Mouse (Mus musculus) heart, postnatal 36 days (tissue): Measurements from ENCODE around the gene Cacna2d1. TPM values are rescaled to one million over a fixed set of nuclear protein-coding genes. Genes with fewer than 3 reads are reported as not detected.

Source experiments
- DNase-seq, 2 experiments: peaks; one replicate each; pipeline ENCODE4 v3.0.0; 2021 to 2022
- intact Hi-C: fragments of 180-260 bp; cut with DNase I; formaldehyde crosslinking; loops from one replicate; pipeline ENCODE4 v1.15.1; 2025
- total RNA-seq, 2 experiments: library from RNA; stranded (reverse); gene quantifications; 2 replicates each; pipeline ENCODE4 v1.2.3; 2021

Gene Cacna2d1
- total RNA-seq, 2 experiments from 2014 or later, result 95.3 to 107 TPM

DNA sequence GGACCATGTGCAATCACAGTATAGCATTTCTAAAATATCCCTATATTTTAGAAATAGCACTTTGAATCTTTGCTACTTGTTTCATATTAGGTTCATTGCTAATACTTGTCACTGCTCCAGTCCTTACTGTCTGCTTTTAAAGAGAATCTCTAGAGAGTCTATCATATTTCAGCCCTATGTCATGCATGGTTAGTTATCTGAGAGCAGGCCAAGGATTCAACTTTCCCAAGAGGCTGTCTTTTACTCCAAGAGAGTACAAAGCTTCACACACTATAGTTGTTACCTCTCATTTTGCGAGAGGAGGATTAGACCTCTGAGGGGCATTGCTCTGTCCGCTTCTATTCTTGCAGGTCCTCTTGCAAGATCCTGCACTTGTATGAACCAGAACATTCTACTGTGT, 44.7 kb downstream of the Cacna2d1 start:
- no peak for DNase-seq
- intact Hi-C loops, result no loop called here

DNA sequence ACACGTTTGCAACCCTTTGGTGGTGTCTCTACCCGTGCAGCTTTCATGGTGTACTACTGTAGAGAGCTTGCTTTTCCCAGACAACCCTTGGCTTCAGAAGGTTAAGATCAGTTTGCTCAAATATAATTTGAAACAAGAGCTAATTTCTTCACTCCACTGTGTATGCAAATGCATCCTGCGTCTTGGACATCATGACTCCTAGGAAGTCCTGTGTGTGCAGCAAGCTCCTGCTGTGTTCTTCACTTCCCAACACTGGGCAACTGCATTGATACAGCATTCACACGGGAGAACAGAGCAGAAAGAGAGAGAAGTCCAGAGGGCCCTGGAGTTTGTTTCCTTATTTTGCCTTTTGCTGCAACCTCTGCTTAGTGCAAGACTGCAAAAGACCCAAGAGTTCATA, 48.1 kb downstream of the Cacna2d1 start:
- intact Hi-C loops, result no loop called here
- no peak for DNase-seq

DNA sequence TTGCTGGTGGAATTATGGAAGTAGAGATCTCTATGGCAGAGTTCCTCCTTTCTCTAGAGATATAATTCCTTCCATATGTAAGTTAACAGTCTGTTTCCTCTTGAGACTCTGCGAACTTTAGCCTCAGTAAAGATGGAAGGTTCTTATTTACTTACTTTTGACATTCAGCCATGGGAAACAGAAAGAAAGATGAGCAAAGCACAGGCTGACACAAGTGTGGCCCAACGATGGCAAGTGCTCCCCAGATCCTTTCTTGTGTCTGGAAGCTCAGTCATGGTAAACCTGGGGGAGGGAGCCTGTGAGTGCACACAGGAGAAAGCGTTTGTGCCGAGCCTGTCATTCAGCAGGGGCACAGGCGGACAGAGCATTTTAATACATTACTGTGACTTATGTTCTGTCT, 48.9 kb downstream of the Cacna2d1 start:
- intact Hi-C loops, result no loop called here
- no peak for DNase-seq

DNA sequence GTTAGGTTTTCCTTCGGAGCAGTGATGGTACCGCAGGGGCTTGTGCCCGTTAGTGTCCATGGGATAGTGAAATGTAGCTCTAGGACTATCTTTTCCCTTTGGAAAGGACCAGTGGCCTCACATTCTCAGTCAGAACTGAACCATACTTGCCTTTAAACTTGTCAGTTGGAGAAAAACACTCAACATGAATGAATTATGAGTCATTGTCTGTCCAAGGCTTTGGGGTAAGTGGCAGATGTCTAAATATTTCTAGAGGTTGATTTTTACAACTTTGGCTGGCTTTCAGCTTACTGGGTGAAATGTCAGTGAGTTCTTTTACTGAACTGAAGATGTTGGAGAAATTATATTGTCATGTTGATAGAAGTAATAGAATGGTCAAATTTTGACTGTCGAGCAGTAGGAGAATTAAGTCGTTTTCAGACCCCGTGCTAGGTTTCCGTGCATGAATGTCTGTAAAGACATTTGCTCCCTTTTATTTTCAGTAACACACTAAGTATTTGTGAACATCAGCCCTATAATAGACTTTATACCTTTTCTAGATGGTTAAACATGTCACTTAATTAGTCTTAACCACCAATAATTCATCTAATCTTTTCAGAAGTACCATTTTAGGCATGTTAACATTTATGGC, 50.9 kb downstream of the Cacna2d1 start:
- intact Hi-C loops, result no loop called here
- no peak for DNase-seq

DNA sequence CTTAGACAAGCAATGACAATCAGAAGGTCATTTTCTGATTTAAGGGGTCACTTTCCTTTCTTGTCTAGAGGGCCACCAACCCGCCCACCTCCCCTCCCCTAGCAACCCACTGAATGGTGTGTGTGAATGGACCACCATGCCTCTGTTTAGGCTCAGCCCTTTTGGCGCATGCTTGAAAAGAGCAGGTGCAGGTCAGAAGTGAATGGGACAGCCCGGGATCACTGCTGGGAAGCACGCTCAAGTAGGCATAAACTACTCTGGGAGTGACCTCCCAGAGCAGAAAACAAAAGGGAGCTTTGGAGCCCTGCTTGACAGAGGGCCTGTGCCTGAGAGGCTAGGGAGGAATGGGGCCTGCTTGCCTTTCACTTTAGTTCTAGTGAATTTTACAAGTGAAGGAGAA, 51.4 kb downstream of the Cacna2d1 start:
- intact Hi-C loops, result no loop called here
- DNase-seq, result no peak

DNA sequence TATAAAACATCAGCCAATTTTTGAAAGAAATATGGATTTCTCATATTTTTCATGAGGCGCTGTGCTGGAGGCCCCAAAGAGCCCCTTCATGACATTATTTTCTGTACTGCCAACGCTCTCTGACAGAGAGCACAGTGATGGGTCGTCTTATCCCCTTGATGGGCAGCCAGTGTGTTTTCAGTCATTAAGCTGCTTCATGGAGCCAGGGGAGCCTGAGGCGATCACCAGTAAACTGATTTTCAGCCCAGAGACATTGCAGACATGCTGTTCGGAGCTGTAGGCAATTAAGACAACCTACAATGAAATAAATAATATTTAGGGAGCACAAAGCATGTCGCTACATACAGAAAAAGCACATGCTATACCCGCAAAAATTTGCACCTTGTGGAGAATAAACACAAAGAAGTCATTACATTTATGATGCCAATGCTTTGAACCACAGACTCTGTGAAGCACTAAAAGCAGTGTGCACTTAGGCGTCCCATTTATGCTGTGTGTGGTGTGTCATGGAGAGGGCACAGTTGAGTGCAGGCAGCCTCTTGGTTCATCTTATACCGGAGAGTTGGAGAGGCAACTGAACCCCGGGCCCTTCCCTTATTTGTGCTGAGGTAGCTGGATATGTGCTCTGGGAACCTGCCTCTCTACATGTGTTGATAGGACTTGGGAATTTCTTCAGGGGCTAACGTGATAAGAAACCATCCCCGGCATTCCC, 57.1 kb downstream of the Cacna2d1 start:
- DNase-seq, result no peak
- intact Hi-C loops, result no loop called here

DNA sequence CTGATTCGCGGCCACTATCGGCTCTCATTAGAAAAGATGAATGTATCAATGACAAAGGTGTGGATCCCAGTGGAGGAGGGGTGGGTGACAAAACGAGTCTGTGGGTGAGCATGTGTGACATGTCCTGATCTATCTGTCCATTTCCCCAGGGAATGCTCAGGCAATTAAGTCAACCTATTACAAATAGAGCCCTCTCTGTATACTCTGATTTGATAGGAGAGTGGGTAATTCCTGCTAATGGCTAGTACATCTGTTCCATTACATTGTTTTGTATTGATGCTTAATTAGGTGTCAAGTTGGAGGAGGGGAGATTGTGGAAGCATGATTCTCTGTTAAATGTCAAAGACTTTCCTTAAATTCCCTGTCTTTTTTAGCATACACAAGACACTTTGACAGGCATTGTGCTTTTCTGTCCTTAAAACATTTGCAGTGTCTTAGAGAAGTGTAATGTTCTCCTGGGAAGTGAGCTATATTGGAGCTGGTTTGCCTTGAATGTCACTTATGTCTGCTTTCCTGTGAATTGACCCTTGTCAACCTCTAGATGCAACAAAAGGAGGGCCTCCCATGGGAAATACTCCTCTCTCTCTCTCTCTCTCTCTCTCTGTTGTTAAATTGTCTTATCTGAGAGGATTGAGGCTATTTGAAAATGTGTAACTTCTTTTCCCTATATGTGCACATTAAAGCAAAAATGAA, 58.9 kb downstream of the Cacna2d1 start:
- no peak for DNase-seq
- intact Hi-C loops, result no loop called here

DNA sequence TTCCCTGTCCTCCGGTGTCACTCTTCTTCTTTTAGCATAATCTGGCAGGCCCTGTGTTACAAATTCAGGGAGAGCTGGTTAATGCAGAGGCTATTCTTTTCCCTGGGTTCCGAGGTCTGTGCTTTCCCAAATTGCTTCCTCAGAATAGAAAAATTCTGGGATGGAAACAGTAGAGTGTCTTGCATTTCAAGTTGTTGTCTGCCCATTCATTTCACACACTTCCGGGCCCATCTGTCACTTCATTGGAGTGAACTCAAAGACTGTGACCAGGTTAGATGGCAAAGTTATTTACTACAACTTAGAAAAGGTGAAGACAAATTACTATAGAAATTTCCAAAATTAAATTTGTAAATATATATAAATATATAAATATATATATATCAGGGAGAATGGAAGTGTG, 62.7 kb downstream of the Cacna2d1 start:
- intact Hi-C loops, result no loop called here
- DNase-seq, result no peak

DNA sequence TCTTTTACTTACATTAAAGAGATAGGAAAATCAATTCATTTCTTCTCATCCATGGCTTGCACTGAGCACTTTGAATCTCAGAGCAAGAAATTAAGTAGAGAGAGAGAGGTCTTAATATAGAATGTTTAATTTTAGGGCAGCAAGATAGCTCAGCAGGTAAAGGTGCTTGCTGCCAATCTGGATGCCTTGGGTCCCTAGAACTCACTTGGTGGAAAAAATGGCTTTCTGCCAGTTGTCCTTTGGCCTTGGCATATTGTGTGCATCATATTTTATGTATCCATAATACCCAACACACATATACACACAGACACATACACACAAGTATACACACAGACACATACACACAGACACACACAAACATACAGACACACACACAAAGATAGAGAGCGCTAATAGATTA, 63.3 kb downstream of the Cacna2d1 start:
- intact Hi-C loops, result no loop called here
- DNase-seq, result no peak

DNA sequence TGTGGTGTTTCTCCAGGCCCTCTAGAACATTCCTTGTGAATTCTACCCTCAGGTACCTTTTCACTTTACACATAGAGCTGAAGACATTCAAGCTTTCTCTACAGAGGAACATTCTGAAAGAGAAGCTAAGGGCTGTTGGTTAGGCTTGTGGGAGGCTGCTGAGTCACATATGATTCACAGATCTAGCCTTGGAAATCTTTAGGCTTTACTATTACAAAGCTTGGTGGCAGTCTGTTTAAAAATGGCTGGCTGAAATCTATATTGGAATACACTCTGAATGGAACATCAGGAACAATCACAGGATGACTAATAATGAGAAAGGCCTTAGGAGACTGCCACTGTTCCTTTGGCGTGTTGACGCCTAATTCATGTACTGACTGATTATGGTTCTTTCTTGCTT, 66.4 kb downstream of the Cacna2d1 start:
- intact Hi-C loops, result no loop called here
- DNase-seq, result no peak

DNA sequence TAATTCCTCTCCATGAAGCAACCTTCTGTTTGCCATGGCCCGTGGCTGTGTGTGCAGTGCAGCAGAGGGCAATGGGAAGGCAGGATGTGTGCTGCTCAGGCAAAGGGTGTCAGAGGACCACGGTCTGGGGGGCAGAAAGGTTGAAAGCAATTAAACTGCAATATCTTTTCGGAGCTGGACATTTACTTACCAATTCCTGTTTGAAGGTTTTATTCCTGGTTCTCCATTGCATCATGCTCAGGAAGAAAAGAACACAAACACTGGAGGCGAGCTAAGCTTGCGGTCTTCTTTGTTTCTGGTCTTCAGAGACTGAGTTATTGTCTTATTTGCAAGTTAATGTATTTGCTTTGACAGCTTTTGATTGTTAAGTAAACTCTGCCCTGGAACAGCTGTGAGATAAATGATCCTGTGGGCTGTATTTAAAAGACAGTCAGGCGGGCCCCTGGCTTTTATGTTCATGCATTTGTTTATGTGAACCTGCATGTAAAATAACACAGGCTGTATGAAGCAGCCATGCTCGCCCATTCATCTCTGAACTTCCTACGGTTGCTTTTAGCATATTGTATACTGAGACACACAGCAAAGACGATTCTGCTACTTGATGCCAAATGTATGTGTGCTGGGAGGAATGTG, 68.1 kb downstream of the Cacna2d1 start:
- intact Hi-C loops, result no loop called here
- DNase-seq, result no peak

DNA sequence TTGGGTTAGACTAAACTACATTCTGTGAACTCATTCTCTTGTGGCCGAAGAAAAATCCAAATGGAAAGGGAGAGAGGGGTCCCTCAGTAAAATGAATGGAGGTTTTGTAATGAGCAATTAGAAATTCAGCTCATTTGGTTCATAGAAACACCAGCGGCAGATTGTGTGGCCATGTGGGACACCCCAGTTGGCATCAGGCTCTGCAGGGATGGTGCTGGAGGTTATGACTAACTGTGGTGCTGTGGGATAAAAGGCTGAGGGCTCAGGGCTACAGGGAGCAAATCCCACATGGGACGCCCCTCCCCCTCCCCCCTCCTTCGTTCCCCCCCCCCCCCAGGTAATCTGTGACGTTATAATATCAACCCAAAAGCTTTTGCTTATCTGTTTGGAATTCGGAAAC, 69.8 kb downstream of the Cacna2d1 start:
- intact Hi-C loops, result no loop called here
- no peak for DNase-seq

DNA sequence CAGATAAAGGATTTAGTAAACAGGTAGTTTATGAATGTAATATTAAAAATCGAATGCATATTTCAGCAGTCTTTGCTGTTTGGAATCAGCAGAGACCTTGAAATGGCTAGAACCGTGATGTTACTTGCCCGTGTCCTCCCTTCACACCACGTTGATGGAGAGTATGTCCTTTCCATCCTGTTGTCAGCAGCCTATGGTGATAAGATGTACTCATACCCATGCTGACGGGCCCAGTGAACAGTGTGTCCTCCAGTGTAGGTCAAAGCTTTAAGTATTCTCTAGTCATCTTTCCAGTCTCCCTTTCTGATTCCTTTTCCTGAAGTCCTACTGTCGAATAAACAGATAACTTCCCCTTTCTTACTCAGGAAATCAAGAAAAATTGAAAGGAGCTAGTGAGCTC, 72.5 kb downstream of the Cacna2d1 start:
- intact Hi-C loops, result loop anchor here (5.0 kb wide), 1 partner anchor 40 kb away; no protein-coding TSS in a partner anchor
- no peak for DNase-seq

DNA sequence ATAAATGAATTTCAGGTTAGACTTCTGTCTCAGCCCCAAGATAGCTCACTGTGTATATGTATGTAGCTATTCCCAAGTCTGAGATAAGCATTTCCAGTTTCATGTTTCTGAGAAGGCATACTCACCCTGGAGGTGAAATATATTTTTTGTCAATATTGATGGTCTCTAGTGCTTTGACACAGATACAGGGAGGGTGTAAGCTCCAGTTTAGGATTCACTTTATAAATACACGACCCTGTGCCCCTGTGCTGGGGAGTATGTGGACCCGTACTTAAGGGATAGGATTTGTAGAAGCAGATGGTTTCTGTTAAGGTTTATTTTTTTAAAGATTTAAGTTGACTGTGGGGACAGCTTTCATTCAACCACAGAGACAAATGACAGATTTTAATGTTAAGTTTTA, 79.2 kb downstream of the Cacna2d1 start:
- DNase-seq, result no peak
- intact Hi-C loops, result no loop called here

DNA sequence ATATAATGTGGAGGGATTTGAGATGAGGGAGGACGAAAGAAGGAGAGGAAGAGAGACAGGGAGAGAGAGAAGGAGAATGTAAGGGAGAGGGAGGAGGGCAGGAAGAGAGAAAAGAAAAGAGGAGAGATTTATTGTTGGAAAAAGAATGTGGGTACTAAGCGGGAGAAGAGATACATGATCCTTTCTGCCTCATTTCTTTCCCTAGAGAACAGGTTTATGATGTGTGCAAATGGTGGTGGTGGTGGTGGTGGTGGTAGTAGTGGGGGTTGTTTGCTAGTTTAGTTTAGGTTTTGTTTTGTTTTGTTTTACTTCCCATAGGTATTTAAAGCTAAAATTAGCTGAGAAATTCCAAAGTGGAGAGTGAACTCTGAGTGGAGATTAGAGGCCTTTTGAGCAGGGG, 79.9 kb downstream of the Cacna2d1 start:
- DNase-seq, result no peak
- intact Hi-C loops, result no loop called here

DNA sequence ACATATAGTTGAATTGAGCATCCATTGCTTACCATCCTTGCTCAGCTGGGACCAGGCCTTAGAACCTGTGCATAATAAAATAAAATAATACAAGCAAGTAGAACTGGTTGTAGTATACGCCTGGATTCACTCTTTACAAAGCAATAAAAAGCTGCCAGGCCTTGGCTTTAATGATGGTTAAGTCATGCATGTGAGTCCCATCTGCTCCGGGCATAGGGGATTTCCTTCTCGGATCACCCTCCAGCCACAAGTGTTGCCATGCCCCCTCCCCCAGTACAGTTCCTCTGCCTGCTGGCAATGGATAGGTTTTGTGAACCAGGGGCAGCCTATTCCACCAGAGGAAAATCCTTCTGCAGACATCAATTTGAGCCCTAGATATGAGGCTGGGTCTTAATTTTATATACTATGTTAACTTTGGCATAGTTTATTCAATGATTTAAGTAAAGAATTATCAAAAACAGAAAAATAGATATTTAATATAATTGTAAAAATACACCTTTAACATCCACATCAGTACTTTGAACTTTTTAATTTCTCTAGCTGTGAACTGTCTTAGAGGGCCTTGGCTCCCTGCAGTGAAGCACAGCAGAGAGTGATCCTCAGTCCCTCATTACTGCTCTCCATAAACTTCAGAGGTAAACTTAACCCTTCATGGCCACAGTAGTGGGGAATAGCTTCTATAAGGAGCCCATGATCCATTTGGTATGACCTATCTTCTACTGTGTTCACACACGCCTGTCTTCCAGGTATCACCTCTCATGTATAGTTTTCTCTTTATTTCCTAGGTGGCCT, 90.3 kb downstream of the Cacna2d1 start:
- intact Hi-C loops, result no loop called here
- DNase-seq, result no peak

DNA sequence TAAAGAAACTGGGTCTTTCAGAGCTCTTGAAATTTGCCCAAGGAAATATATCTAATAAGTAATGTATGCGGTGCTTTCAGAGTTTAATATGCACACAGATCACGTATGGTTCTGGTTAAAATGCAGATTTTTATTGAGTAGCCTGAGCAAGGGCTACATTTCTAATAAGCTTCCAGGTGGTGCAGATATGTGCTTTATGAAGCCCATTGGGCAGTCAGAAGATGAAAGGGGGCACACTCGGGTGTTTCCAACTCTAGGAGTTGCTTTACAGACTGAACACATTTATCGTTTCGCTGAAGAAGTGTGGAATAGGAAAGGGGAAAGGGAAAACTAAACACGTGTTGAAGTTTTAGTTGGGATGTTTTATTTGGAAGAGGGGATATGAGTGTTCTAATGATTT, 94.4 kb downstream of the Cacna2d1 start:
- DNase-seq, result no peak
- intact Hi-C loops, result no loop called here

DNA sequence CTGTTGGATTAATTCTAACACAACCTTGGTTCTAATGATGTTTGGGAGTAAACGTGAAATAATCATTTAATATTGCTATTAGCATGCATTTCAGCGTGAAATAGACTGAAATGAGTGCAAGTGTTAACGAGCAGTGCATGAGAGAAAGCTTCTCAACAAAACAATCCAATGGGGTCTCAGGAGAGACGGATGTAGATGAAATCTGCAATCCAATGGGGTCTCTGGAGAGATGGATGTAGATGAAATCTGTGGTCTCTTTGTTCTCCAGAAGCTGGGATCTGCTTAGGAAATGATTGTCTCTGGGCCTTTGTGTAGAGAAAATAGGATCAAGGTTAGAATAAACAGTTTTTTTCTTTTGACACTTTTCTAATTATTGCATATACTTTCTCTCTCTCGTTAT, 95.0 kb downstream of the Cacna2d1 start:
- intact Hi-C loops, result no loop called here
- no peak for DNase-seq

DNA sequence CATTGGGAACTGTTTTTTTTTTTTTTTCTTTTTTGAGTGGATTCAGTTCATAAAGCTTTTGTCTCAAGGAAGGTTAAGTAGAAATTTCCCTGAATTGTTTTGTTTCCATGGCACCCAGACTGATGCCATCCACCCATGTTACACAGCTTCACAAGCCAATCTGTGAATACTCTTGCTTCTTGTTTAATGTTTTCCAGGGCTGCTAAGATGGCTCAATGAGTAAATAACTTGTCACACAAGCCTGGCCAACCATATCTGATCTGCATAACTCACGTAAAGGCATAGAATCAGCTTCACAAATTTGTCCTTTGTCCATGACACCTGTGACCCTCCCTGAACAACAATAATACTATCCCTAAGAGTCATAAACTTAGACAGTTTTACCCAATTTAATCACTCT, 99.1 kb downstream of the Cacna2d1 start:
- DNase-seq, result no peak
- intact Hi-C loops, result no loop called here

DNA sequence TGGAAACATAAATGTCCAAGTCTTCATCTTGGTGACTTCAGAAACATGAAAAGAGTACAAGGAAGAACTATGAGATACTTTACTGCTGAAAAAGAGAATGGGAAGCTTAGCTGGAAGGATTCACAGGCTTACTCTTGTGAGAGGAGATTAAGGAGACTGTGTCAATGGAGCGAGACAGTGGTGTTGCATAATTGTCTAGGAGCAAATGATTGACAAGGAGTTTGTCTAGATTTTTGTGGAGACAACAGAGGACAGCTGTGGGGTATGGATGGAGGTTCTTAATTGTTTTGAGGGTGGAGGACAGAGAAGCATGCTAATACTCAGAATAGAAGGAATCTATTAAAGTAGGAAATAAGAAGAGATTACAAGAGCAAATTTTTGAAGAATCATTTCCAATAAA, 100.8 kb downstream of the Cacna2d1 start:
- intact Hi-C loops, result no loop called here

More for the DNA sequence above, 100.8 kb downstream of the Cacna2d1 start:
- DNase-seq, result no peak
